Mouse (Mus musculus) heart, postnatal 10 days (tissue): ENCODE data around the gene Tmem69. TPM values are rescaled to one million over a fixed set of nuclear protein-coding genes. Genes with fewer than 3 reads are reported as not detected.

ENCODE experiments used
- DNase-seq, 2 experiments: peaks; one replicate each; pipeline ENCODE4 v3.0.0; 2021
- intact Hi-C: fragments of 180-260 bp; cut with DNase I; formaldehyde crosslinking; loops from one replicate; pipeline ENCODE4 v1.15.1; 2025
- total RNA-seq, 2 experiments: library from RNA; stranded (reverse); gene quantifications; 2 replicates each; pipeline ENCODE4 v1.2.3; 2021

The Tmem69 gene
- total RNA-seq, result 10 to 100 TPM; 19.4 to 19.8 TPM

GRCm38 (mm10) chr4:116555413-116556300 lies at the start of gene Tmem69:
TSS of gene Tmem69 (minus strand) at chr4:116555936.
- intact Hi-C loops, result loop anchor here (5.0 kb wide), 2 partner anchors 48 to 93 kb away; partner anchors contain the start of genes Ipp and Mast2

GRCm38 (mm10) chr4:116596978-116597881 lies 41.5 kb upstream of the Tmem69 start:
- DNase-seq, result peak; percentile 92
- intact Hi-C loops, result no loop called here

More at GRCm38 (mm10) chr4:116555413-116556300, at the start of gene Tmem69:
- peak; percentile 87 to 91 for DNase-seq

GRCm38 (mm10) chr4:116596379-116596778 lies 40.6 kb upstream of the Tmem69 start, which contains the start of gene Ccdc17:
TSS of gene Ccdc17 (plus strand) at chr4:116596654.
- DNase-seq, result peak in 1 of 2 experiments; percentile 5
- intact Hi-C loops, result no loop called here

GRCm38 (mm10) chr4:116595793-116596192 lies 40.1 kb upstream of the Tmem69 start:
- DNase-seq, result no peak
- intact Hi-C loops, result no loop called here

GRCm38 (mm10) chr4:116558151-116558882 lies 2.6 kb upstream of the Tmem69 start:
- intact Hi-C loops, result loop anchor here (5.0 kb wide), 2 partner anchors 51 to 96 kb away; partner anchors contain the start of genes Ipp and Mast2
- no peak for DNase-seq

- intact Hi-C loops, result loop anchor here (5.0 kb wide), 2 partner anchors 50 to 95 kb away; partner anchors contain the start of genes Ipp and Mast2
These were observed 1.8 kb upstream of the Tmem69 start, which contains the start of gene Gpbp1l1 for GRCm38 (mm10) chr4:116557306-116558121. TSS of gene Gpbp1l1 (plus strand) at chr4:116557658.

GRCm38 (mm10) chr4:116556561-116557305 lies 997 bp upstream of the Tmem69 start:
- intact Hi-C loops, result loop anchor here (5.0 kb wide), 2 partner anchors 49 to 94 kb away; partner anchors contain the start of genes Ipp and Mast2
- DNase-seq, result peak; percentile 96 to 98

More at GRCm38 (mm10) chr4:116557306-116558121, 1.8 kb upstream of the Tmem69 start, which contains the start of gene Gpbp1l1:
- DNase-seq, result peak; percentile 98 to 99

GRCm38 (mm10) chr4:116553035-116553434 lies 2.7 kb downstream of the Tmem69 start:
- intact Hi-C loops, result no loop called here

GRCm38 (mm10) chr4:116550432-116550831 lies 5.3 kb downstream of the Tmem69 start:
- intact Hi-C loops, result no loop called here
- DNase-seq, result no peak

More at GRCm38 (mm10) chr4:116553035-116553434, 2.7 kb downstream of the Tmem69 start:
- DNase-seq, result no peak

- DNase-seq, result no peak
- intact Hi-C loops, result no loop called here
These were observed 18.0 kb downstream of the Tmem69 start for GRCm38 (mm10) chr4:116537737-116538136.

GRCm38 (mm10) chr4:116536351-116536750 lies 19.4 kb downstream of the Tmem69 start:
- no peak for DNase-seq
- intact Hi-C loops, result no loop called here

GRCm38 (mm10) chr4:116531109-116531508 lies 24.6 kb downstream of the Tmem69 start:
- no peak for DNase-seq
- intact Hi-C loops, result loop anchor here (5.0 kb wide), 1 partner anchor 189 kb away; no protein-coding TSS in a partner anchor

GRCm38 (mm10) chr4:116507425-116508218 lies 48.1 kb downstream of the Tmem69 start, which contains the start of gene Ipp:
TSS of gene Ipp (plus strand) at chr4:116507549.
- DNase-seq, result peak; percentile 95 to 96
- intact Hi-C loops, result loop anchor here (1.0 to 5.0 kb wide), 2 partner anchors 43 to 50 kb away; partner anchors contain the start of genes Gpbp1l1, Mast2 and Tmem69

GRCm38 (mm10) chr4:116506886-116507424 lies 48.8 kb downstream of the Tmem69 start:
- no peak for DNase-seq
- intact Hi-C loops, result loop anchor here (1.0 to 5.0 kb wide), 2 partner anchors 43 to 50 kb away; partner anchors contain the start of genes Gpbp1l1, Mast2 and Tmem69
